Mouse (Mus musculus) liver, adult 2 months (tissue): Measurements from ENCODE around the gene Pdgfb. TPM values are rescaled to one million over a fixed set of nuclear protein-coding genes. Genes with fewer than 3 reads are reported as not detected.

Experiments
- DNase-seq: peaks from one replicate; pipeline ENCODE4 v3.0.0-alpha.2; 2011; ENCODE audit warnings: low read depth, low spot score; ENCODE audit errors: extremely low read depth
- H3K27ac ChIP-seq: fragments of 200-500 bp; replicated peaks from 2 replicates; pipeline ENCODE4 v1.5.1; 2012; ENCODE audit warnings: low read depth, mild to moderate bottlenecking, control low read depth, inconsistent platforms, low read length; ENCODE audit not compliant: insufficient read depth
- H3K27me3 ChIP-seq: fragments of 200-500 bp; 2 replicates; pipeline ENCODE4 v1.6.1; 2012; ENCODE audit warnings: mild to moderate bottlenecking, moderate library complexity, low read length, inconsistent platforms; ENCODE audit not compliant: control insufficient read depth, insufficient read depth
- H3K36me3 ChIP-seq: fragments of 200-500 bp; 2 replicates; pipeline ENCODE4 v1.6.1; 2012; ENCODE audit warnings: low read length, inconsistent platforms; ENCODE audit not compliant: control insufficient read depth, insufficient read depth
- H3K4me1 ChIP-seq: fragments of 200-500 bp; 2 replicates; pipeline ENCODE4 v1.6.1; 2011; ENCODE audit warnings: low read length; ENCODE audit not compliant: control insufficient read depth, insufficient read depth
- H3K4me3 ChIP-seq: fragments of 200-500 bp; 2 replicates; pipeline ENCODE4 v1.5.1; 2011; ENCODE audit warnings: low read depth, mild to moderate bottlenecking, control low read depth, low read length, moderate library complexity; ENCODE audit not compliant: insufficient read depth
- H3K79me2 ChIP-seq: fragments of 200-500 bp; 2 replicates; pipeline ENCODE4 v1.6.1; 2012; ENCODE audit warnings: inconsistent platforms, mild to moderate bottlenecking, low read length, moderate library complexity; ENCODE audit not compliant: control insufficient read depth, insufficient read depth
- H3K9ac ChIP-seq: fragments of 200-500 bp; 2 replicates; pipeline ENCODE4 v1.6.1; 2012; ENCODE audit warnings: low read depth, mild to moderate bottlenecking, control low read depth, inconsistent platforms, low read length
- CTCF ChIP-seq: fragments of 200-500 bp; IDR thresholded peaks from 2 replicates; pipeline ENCODE4 v1.5.1; 2011; ENCODE audit warnings: low read depth, low read length, control low read depth
- POLR2A ChIP-seq: fragments of 200-500 bp; IDR thresholded peaks from 2 replicates; pipeline ENCODE4 v1.6.1; 2011; ENCODE audit warnings: low read length, control low read depth; ENCODE audit not compliant: insufficient read depth; ENCODE audit errors: extremely low read depth
- WGBS: fragments of 180-500 bp; shearing (Covaris S2); methylation state at CpG from one replicate; pipeline ENCODE4 v1.1.7; 2018; 5-methylcytosine and 5-hydroxymethylcytosine counted together
- polyA plus RNA-seq: library from polyadenylated mRNA; depleted of rRNA; stranded (reverse); fragments of >200 nt; gene quantifications from 2 replicates; pipeline ENCODE4 v1.2.3, GENCODE M21; 2012
- total RNA-seq: library from RNA; depleted of rRNA; stranded (reverse); fragments of >200 nt; gene quantifications from 2 replicates; pipeline ENCODE4 v1.2.3, GENCODE M21; 2014

Pdgfb gene
- total and polyA plus RNA-seq, 2 experiments = 0.65 to 1.2 TPM

GRCm38 (mm10) chr15:80004644-80005340 lies 10.0 kb downstream of the Pdgfb start:
- no peak overlapping the region for H3K4me3 ChIP-seq
- H3K9ac ChIP-seq = no peak overlapping the region
- no peak for DNase-seq
- no peaks in the 10 kb centered on the region for H3K36me3 ChIP-seq
- no peaks in the 10 kb centered on the region for H3K27me3 ChIP-seq
- no peak overlapping the region for H3K27ac ChIP-seq
- TF ChIP-seq CTCF (no peak), POLR2A (no peak)
- 0 out of 2 replicates have a peak, but pooled peaks cover 3% of the 10 kb centered on the region for H3K4me1 ChIP-seq
- no peaks in the 10 kb centered on the region for H3K79me2 ChIP-seq
- WGBS = 52% methylated on average over 14 of the region's 14 CpGs

GRCm38 (mm10) chr15:80003581-80003980 lies 11.2 kb downstream of the Pdgfb start:
- 69% methylated on average over 2 of the region's 2 CpGs for WGBS
- Histone ChIP-seq H3K79me2 (no peaks in the 10 kb centered on the region), H3K27me3 (no peaks in the 10 kb centered on the region), H3K36me3 (no peaks in the 10 kb centered on the region), H3K9ac (no peak overlapping the region), H3K4me3 (no peak overlapping the region), H3K27ac (no peak overlapping the region), H3K4me1 (0 out of 2 replicates have a peak, but pooled peaks cover 3% of the 10 kb centered on the region)
- TF ChIP-seq POLR2A = no peak
- no peak for TF ChIP-seq CTCF
- DNase-seq = no peak

GRCm38 (mm10) chr15:80001601-80002000 lies 13.2 kb downstream of the Pdgfb start:
- 92% methylated on average over 23 of the region's 23 CpGs for WGBS
- DNase-seq = no peak
- no peak for TF ChIP-seq CTCF
- no peak for TF ChIP-seq POLR2A
- Histone ChIP-seq H3K79me2 (no peaks in the 10 kb centered on the region), H3K4me3 (no peak overlapping the region), H3K27me3 (no peaks in the 10 kb centered on the region), H3K9ac (no peak overlapping the region), H3K27ac (no peak overlapping the region), H3K4me1 (0 out of 2 replicates have a peak, but pooled peaks cover 3% of the 10 kb centered on the region), H3K36me3 (no peaks in the 10 kb centered on the region)

DNA sequence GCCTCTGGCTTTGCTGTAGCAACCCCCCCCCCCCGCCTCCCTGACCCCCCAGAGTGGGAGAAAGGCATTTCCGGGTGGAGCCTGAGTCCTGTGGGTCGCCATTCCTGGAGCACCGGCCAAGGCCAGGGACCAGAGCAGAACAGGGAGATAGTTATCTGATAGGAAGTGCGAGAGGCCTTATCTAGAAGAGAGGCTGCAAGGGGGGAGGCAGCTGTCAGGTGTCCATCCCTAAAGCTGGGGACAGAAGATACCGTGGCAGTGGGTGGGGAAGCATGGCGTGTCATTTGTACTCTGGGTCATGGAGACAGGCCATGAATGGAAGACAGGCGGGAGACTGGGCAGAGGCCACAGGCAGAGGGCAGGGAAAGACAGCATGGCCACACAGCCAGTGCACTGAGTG lies 14.1 kb downstream of the Pdgfb start:
- H3K27ac ChIP-seq = no peak overlapping the region

GRCm38 (mm10) chr15:79997988-79998387 lies 16.8 kb downstream of the Pdgfb start:
- TF ChIP-seq CTCF (no peak), POLR2A (no peak)
- Histone ChIP-seq H3K36me3 (no peaks in the 10 kb centered on the region), H3K4me1 (no peaks in the 10 kb centered on the region), H3K27ac (no peak overlapping the region), H3K9ac (no peak overlapping the region), H3K4me3 (no peak overlapping the region), H3K27me3 (no peaks in the 10 kb centered on the region), H3K79me2 (no peaks in the 10 kb centered on the region)
- 87% methylated on average over 3 of the region's 3 CpGs for WGBS
- DNase-seq = no peak

More for the DNA sequence above, 14.1 kb downstream of the Pdgfb start:
- Histone ChIP-seq H3K4me3 (no peak overlapping the region), H3K9ac (no peak overlapping the region), H3K4me1 (no peaks in the 10 kb centered on the region), H3K36me3 (no peaks in the 10 kb centered on the region), H3K79me2 (no peaks in the 10 kb centered on the region), H3K27me3 (no peaks in the 10 kb centered on the region)
- TF ChIP-seq POLR2A = no peak
- TF ChIP-seq CTCF = no peak
- 51% methylated on average over 8 of the region's 8 CpGs for WGBS
- DNase-seq = no peak

DNA sequence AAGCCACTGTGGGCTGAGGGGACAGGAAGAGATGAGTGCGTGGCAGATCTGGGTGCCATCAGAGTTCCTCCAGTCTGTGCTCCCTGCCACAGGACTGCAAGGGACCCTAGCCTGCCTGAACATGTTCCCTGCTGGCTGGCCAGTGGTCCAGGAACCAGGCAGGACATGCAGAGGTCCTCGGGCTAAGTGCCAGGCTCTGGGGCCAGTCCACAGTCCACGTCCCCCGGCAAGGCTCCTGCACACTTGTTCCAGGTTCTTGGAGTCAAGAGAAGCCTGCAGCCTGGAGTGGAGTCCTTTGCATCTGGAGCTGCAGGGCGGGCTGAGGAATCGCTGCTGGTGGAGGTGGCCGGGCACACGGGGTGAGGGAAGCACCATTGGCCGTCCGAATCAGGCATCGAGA lies 18.0 kb downstream of the Pdgfb start:
- DNase-seq = no peak
- 94% methylated on average over 11 of the region's 11 CpGs for WGBS

More for the DNA sequence above, 18.0 kb downstream of the Pdgfb start:
- Histone ChIP-seq H3K27me3 (no peaks in the 10 kb centered on the region), H3K9ac (no peak overlapping the region), H3K4me1 (no peaks in the 10 kb centered on the region), H3K79me2 (no peaks in the 10 kb centered on the region), H3K27ac (no peak overlapping the region), H3K4me3 (no peak overlapping the region), H3K36me3 (no peaks in the 10 kb centered on the region)
- TF ChIP-seq POLR2A (no peak), CTCF (no peak)
